Mouse (Mus musculus) thymus, adult 2 months (tissue): ENCODE measurements around the gene Fntb. TPM values are rescaled to one million over a fixed set of nuclear protein-coding genes. Genes with fewer than 3 reads are reported as not detected.

ENCODE experiments used
- DNase-seq: peaks from one replicate; pipeline ENCODE4 v3.0.0; 2021
- H3K27ac ChIP-seq: fragments of 200-500 bp; 2 replicates; pipeline ENCODE4 v1.5.1; 2012; ENCODE audit warnings: low read length, control low read depth; ENCODE audit not compliant: control insufficient read depth, insufficient read depth
- H3K27me3 ChIP-seq: fragments of 200-500 bp; 2 replicates; pipeline ENCODE4 v1.6.1; 2012; ENCODE audit warnings: mild to moderate bottlenecking, low read length, moderate library complexity, mixed read lengths; ENCODE audit not compliant: control insufficient read depth, insufficient read depth
- H3K36me3 ChIP-seq: fragments of 200-500 bp; 2 replicates; pipeline ENCODE4 v1.6.1; 2012; ENCODE audit warnings: mild to moderate bottlenecking, low read length, moderate library complexity; ENCODE audit not compliant: control insufficient read depth, insufficient read depth
- H3K4me1 ChIP-seq: fragments of 200-500 bp; replicated peaks from 2 replicates; pipeline ENCODE4 v1.6.1; 2012; ENCODE audit warnings: low read length; ENCODE audit not compliant: control insufficient read depth, insufficient read depth
- H3K4me3 ChIP-seq: fragments of 200-500 bp; 2 replicates; pipeline ENCODE4 v1.5.1; 2012; ENCODE audit warnings: mild to moderate bottlenecking, low read length, control low read depth, moderate library complexity; ENCODE audit not compliant: control insufficient read depth, insufficient read depth
- CTCF ChIP-seq: fragments of 200-500 bp; IDR thresholded peaks from 2 replicates; pipeline ENCODE4 v1.5.1; 2012; ENCODE audit warnings: mild to moderate bottlenecking, control low read depth, low read length, moderate library complexity, borderline replicate concordance; ENCODE audit not compliant: control insufficient read depth, poor library complexity, insufficient read depth; ENCODE audit errors: extremely low read depth
- POLR2A ChIP-seq: fragments of 200-500 bp; IDR thresholded peaks from 2 replicates; pipeline ENCODE4 v1.6.1; 2012; ENCODE audit warnings: mild to moderate bottlenecking, low read length, control low read depth, moderate library complexity; ENCODE audit not compliant: control insufficient read depth, poor library complexity, insufficient read depth; ENCODE audit errors: extremely low read depth
- WGBS: fragments of 180-500 bp; shearing (Covaris S2); methylation state at CpG from one replicate; pipeline ENCODE4 v1.1.7; 2018; 5-methylcytosine and 5-hydroxymethylcytosine counted together
- polyA plus RNA-seq: library from polyadenylated mRNA; depleted of rRNA; stranded (reverse); fragments of >200 nt; gene quantifications from 2 replicates; pipeline ENCODE4 v1.2.3, GENCODE M21; 2012

Gene Fntb
- polyA plus RNA-seq, 1 experiment: 51.3 TPM

DNA sequence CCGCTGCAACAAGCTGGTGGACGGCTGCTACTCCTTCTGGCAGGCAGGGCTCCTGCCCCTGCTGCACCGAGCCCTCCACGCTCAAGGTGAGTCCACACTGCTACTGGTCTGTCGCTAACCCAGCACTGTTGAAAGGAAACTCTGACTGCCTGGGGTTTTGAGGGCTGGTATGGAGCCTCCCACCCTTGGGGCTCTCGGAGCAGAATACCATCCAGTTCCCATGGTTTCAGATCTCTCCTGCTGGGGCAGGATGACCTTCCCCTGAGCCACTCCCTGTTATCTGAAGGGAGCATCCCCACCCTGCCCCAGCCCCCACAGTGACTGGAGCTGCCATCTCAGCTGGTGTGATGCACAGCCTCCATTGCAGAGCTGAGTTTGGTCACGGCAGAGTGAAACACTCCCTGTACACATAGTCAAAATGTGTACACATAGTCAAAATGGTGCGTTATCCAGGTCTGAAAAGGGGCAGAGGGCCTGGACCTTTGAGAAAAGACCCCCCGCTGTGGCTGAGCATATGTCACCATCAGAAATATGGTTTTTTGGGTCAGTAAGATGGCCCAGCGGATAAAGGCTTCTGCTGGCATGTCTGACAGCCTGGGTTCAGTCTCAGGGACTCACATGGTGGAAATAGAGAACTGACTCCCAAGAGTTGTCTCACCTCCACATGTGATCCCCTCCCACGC is 145.0 kb downstream of the Fntb start:
- peaks cover 10% of the 10 kb centered on the region; the same call in 1 of the 2 replicates for H3K36me3 ChIP-seq
- no peak overlapping the region for H3K4me3 ChIP-seq
- no peak overlapping the region for H3K27ac ChIP-seq
- 94% methylated on average over 11 of the region's 11 CpGs for WGBS
- TF ChIP-seq POLR2A (no peak), CTCF (no peak)
- no peaks in the 10 kb centered on the region for H3K27me3 ChIP-seq
- no peaks in the 10 kb centered on the region for H3K4me1 ChIP-seq
- DNase-seq: no peak

GRCm38 (mm10) chr12:76911171-76911726 is 145.9 kb downstream of the Fntb start:
- DNase-seq: no peak
- no peak overlapping the region for H3K4me3 ChIP-seq
- H3K4me1 ChIP-seq: no peaks in the 10 kb centered on the region
- no peak for TF ChIP-seq CTCF
- no peak for TF ChIP-seq POLR2A
- no peaks in the 10 kb centered on the region for H3K27me3 ChIP-seq
- WGBS: 97% methylated on average over 16 of the region's 16 CpGs
- no peak overlapping the region for H3K27ac ChIP-seq
- peaks cover 10% of the 10 kb centered on the region; the same call in 1 of the 2 replicates for H3K36me3 ChIP-seq

DNA sequence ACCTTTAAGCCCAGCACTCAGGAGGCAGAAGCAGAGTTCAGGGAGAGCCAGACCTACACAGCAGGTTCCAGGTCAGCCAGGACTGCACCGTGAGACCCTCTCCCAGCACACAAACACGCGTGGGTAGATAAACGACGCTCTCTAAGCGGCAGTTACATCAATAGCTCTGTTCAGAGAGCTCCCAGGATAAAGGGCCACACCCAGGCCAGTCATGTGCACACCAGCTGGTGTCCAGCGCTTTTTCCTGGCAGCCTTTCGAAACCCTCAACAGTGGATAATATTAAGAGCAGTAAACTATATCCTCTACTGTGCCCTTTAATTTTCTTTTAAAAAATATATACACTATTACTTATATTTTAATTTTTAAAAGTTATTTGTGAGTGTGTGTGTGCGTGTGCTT is 146.8 kb downstream of the Fntb start:
- peaks cover 10% of the 10 kb centered on the region; the same call in 1 of the 2 replicates for H3K36me3 ChIP-seq
- DNase-seq: no peak
- no peaks in the 10 kb centered on the region for H3K4me1 ChIP-seq
- no peaks in the 10 kb centered on the region for H3K27me3 ChIP-seq
- TF ChIP-seq CTCF: no peak
- no peak for TF ChIP-seq POLR2A
- H3K4me3 ChIP-seq: no peak overlapping the region
- no peak overlapping the region for H3K27ac ChIP-seq
- WGBS: 93% methylated on average over 9 of the region's 9 CpGs

DNA sequence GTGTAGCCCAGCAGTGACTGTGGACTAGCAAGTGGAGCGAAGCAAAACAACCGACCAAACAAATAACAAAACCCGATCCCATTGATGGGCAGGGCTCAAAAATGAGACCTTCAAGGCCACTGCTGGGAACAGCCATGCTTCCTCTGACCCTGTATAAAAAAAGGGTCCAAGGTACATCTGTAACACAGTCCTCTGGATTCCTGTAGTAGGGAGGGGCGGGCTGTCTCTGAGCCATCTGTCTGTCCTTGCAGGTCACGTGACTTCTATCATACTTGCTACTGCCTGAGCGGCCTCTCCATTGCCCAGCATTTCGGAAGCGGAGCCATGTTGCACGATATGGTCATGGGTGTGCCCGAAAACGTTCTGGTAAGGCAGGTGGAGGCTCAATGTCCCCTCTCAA is 150.8 kb downstream of the Fntb start:
- Histone ChIP-seq H3K4me3 (no peak overlapping the region), H3K36me3 (peaks cover 7% of the 10 kb centered on the region; the same call in 1 of the 2 replicates), H3K4me1 (no peaks in the 10 kb centered on the region), H3K27ac (no peak overlapping the region), H3K27me3 (no peaks in the 10 kb centered on the region)
- TF ChIP-seq POLR2A (no peak), CTCF (no peak)
- DNase-seq: no peak
- 98% methylated on average over 11 of the region's 11 CpGs for WGBS

GRCm38 (mm10) chr12:76918113-76918512 is 152.7 kb downstream of the Fntb start:
- no peaks in the 10 kb centered on the region for H3K36me3 ChIP-seq
- no peak overlapping the region for H3K27ac ChIP-seq
- TF ChIP-seq CTCF (no peak), POLR2A (no peak)
- H3K27me3 ChIP-seq: no peaks in the 10 kb centered on the region
- WGBS: 87% methylated on average over 6 of the region's 6 CpGs
- no peak overlapping the region for H3K4me3 ChIP-seq
- peaks cover 8% of the 10 kb centered on the region for H3K4me1 ChIP-seq
- DNase-seq: no peak

DNA sequence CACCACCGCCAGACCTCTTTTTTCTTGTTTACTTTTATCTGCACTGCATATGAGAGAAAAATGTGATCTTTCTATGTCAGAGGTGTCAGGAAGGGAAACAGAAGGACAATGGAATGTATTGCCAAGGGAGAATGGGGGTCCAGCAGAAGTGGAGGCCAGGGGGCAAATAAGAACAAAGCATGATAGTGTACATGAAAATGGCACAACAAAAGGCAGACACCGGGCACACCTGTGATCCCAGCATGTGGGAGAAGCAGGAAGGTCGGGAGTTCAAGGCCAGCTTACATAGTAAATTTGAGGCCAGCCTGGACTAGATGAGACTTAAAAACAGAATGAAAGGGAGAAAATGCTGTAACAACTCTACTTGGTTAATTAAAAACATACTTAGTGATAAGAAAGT is 153.5 kb downstream of the Fntb start:
- H3K4me3 ChIP-seq: no peak overlapping the region
- H3K27ac ChIP-seq: no peak overlapping the region
- no peaks in the 10 kb centered on the region for H3K36me3 ChIP-seq
- 91% methylated on average over 3 of the region's 3 CpGs for WGBS
- no peak for DNase-seq
- H3K27me3 ChIP-seq: no peaks in the 10 kb centered on the region
- peaks cover 15% of the 10 kb centered on the region for H3K4me1 ChIP-seq
- TF ChIP-seq CTCF: no peak
- TF ChIP-seq POLR2A: no peak
